16 mouse cellular contexts compared by ENCODE assay signal in genomic region chr9:112100841-112101595, GRCm38 (mm10).
DNase-seq lines count a peak whose midpoint lies in the region; ATAC-seq and TF ChIP-seq lines count a peak whose summit lies in the region.
"Had no signal": no experiment of that assay in that cellular context is flagged by ENCODE, and none has a peak within 500 bp of the region (broad histone marks: within the 10 kb centered on the region; RNA-seq: fewer than 3 reads in every experiment).

No protein-coding gene starts in this region.

- no peak overlapping the region for H3K9ac ChIP-seq in forebrain, embryonic 15.5 days (replicated peaks)
- no peak overlapping the region for H3K9ac ChIP-seq in forebrain, embryonic 12.5 days
- H3K9ac ChIP-seq: lung, embryonic 15.5 days; midbrain, embryonic 12.5 days had no signal

- H3K9me3 ChIP-seq in forebrain, embryonic 15.5 days, result no peaks in the 10 kb centered on the region
- no peaks in the 10 kb centered on the region for H3K9me3 ChIP-seq in forebrain, embryonic 12.5 days
- H3K9me3 ChIP-seq: heart, embryonic 10.5 days; lung, embryonic 15.5 days; midbrain, embryonic 12.5 days had no signal

- no peaks in the 10 kb centered on the region for H3K27me3 ChIP-seq in forebrain, embryonic 15.5 days
- H3K27me3 ChIP-seq in forebrain, embryonic 12.5 days, result no peaks in the 10 kb centered on the region
- H3K27me3 ChIP-seq: lung, embryonic 15.5 days; midbrain, embryonic 12.5 days had no signal

- peak overlapping the region; percentile 86 for H3K27ac ChIP-seq in forebrain, embryonic 15.5 days (replicated peaks)
- H3K27ac ChIP-seq in forebrain, embryonic 12.5 days, result no peak overlapping the region
- H3K27ac ChIP-seq: heart, embryonic 10.5 days; lung, embryonic 15.5 days; midbrain, embryonic 12.5 days had no signal

- H3K4me3 ChIP-seq in forebrain, embryonic 15.5 days, result no peak overlapping the region
- no peak overlapping the region for H3K4me3 ChIP-seq in forebrain, embryonic 12.5 days (replicated peaks)
- no peak overlapping the region for H3K4me3 ChIP-seq in lung, adult 2 months (replicated peaks; ENCODE audit: extremely low read depth, low read depth, low read length)
- H3K4me3 ChIP-seq: heart, embryonic 10.5 days; lung, embryonic 15.5 days; midbrain, embryonic 12.5 days had no signal

- H3K4me2 ChIP-seq in forebrain, embryonic 15.5 days (replicated peaks), result no peak overlapping the region
- no peak overlapping the region for H3K4me2 ChIP-seq in forebrain, embryonic 12.5 days
- H3K4me2 ChIP-seq: lung, embryonic 15.5 days; midbrain, embryonic 12.5 days had no signal

- H3K36me3 ChIP-seq in forebrain, embryonic 15.5 days, result 0 out of 2 replicates have a peak, but pooled peaks cover 7% of the 10 kb centered on the region
- no peaks in the 10 kb centered on the region for H3K36me3 ChIP-seq in forebrain, embryonic 12.5 days (replicated peaks)
- H3K36me3 ChIP-seq: heart, embryonic 10.5 days; lung, embryonic 15.5 days; midbrain, embryonic 12.5 days had no signal

- TF ChIP-seq CTCF in lung, adult 2 months (IDR thresholded peaks at IDR 0.05; ENCODE audit: insufficient read depth, low read length), result no peak

- 51% methylated on average over 3 of the region's 3 CpGs for WGBS in forebrain, embryonic 15.5 days
- WGBS in forebrain, embryonic 12.5 days, result 56% methylated on average over 3 of the region's 3 CpGs
- 62% methylated on average over 3 of the region's 3 CpGs for WGBS in lung, adult 2 months

- H3K4me1 ChIP-seq in forebrain, embryonic 15.5 days, result peaks cover 27% of the 10 kb centered on the region
- peaks cover 16% of the 10 kb centered on the region for H3K4me1 ChIP-seq in forebrain, embryonic 12.5 days
- H3K4me1 ChIP-seq in lung, adult 2 months (ENCODE audit: control insufficient read depth, insufficient read depth, low read length), result no peaks in the 10 kb centered on the region
- H3K4me1 ChIP-seq: heart, embryonic 10.5 days; lung, embryonic 15.5 days had no signal

- no peak for TF ChIP-seq POLR2A in lung, adult 2 months (IDR thresholded peaks at IDR 0.05; ENCODE audit: borderline replicate concordance, extremely low read depth, low read depth, low read length)

- no peak for ATAC-seq in forebrain, embryonic 15.5 days (replicated peaks)
- ATAC-seq in forebrain, embryonic 12.5 days (ENCODE audit: low FRiP score), result no peak

- DNase-seq in lung, postnatal 25 days (ENCODE audit: low spot score), result peak; percentile 38
- DNase-seq in lung, adult 2 months, result no peak
- peak; percentile 43 for DNase-seq in CD4-positive helper T cell, adult 2 months (ENCODE audit: low read depth, low spot score)
- DNase-seq in induced T-regulatory cell, adult 2 months (ENCODE audit: low read depth), result peak; percentile 22
- no peak for DNase-seq in frontal cortex, postnatal 14 days (ENCODE audit: low spot score in 2 of 2)
- DNase-seq in retina, postnatal 1 day, result no peak
- DNase-seq: adrenal gland, postnatal 25 days; cerebellum, postnatal 14 days; heart, postnatal 36 days; kidney, adult 2 months; liver had no signal

Comparison
In these comparisons a context has a peak if more than half of its experiments do, and no peak if none do; other contexts are left out.
1. DNase-seq: peak in lung, postnatal 25 days (single experiment), CD4-positive helper T cell, adult 2 months (single experiment) and induced T-regulatory cell, adult 2 months (single experiment); none in lung, adult 2 months (single experiment), frontal cortex, postnatal 14 days (0 of 2) and retina, postnatal 1 day (single experiment).